In genomic region chr12:112720890-112721423, GRCm38 (mm10) we compare ENCODE assay signal across 8 mouse cellular contexts. TPM values are rescaled to one million over a fixed set of nuclear protein-coding genes. Genes with fewer than 3 reads are reported as not detected.
DNase-seq lines count a peak whose midpoint lies in the region; ATAC-seq and TF ChIP-seq lines count a peak whose summit lies in the region.

No protein-coding gene starts in this region.

- DNase-seq in heart, adult 8-10 months (ENCODE audit: low spot score): no peak
- DNase-seq in embryonic facial prominence, embryonic 10.5 days (ENCODE audit: low spot score): no peak
- no peak for DNase-seq in midbrain, postnatal 0 days (ENCODE audit: low spot score)
- DNase-seq in thymus, adult 2 months: no peak
- no peak for DNase-seq in right cerebral cortex, postnatal 25 days
- no peak for DNase-seq in right cerebral cortex, adult 2 months (ENCODE audit: low spot score in 2 of 2)

- WGBS in heart, embryonic 16.5 days: 43% methylated on average over 12 of the region's 12 CpGs
- WGBS in embryonic facial prominence, embryonic 10.5 days: 28% methylated on average over 12 of the region's 12 CpGs
- WGBS in kidney, embryonic 14.5 days: 41% methylated on average over 12 of the region's 12 CpGs
- WGBS in midbrain, postnatal 0 days: 41% methylated on average over 12 of the region's 12 CpGs
- 94% methylated on average over 12 of the region's 12 CpGs for WGBS in thymus, adult 2 months

- no peak for TF ChIP-seq POLR2A in thymus, adult 2 months (IDR thresholded peaks at IDR 0.05; ENCODE audit: control insufficient read depth, extremely low read depth, insufficient read depth, low read length, poor library complexity)

- no peak for TF ChIP-seq CTCF in midbrain, postnatal 0 days (IDR thresholded peaks at IDR 0.05)
- TF ChIP-seq CTCF in thymus, adult 2 months (IDR thresholded peaks at IDR 0.05; ENCODE audit: borderline replicate concordance, control insufficient read depth, extremely low read depth, insufficient read depth, low read length, poor library complexity): no peak

- peak overlapping the region; percentile 70 for H3K9ac ChIP-seq in heart, embryonic 16.5 days (ENCODE audit: low read length)
- H3K9ac ChIP-seq in kidney, embryonic 14.5 days (ENCODE audit: low read depth, low read length): peak overlapping the region; percentile 70
- H3K9ac ChIP-seq in midbrain, postnatal 0 days (replicated peaks; ENCODE audit: low read length, poor library complexity, severe bottlenecking): peak overlapping the region; percentile 96; the same call in 1 of the 2 replicates

- H3K4me1 ChIP-seq in heart, embryonic 16.5 days (ENCODE audit: control insufficient read depth, insufficient read depth, low read length): peaks cover 12% of the 10 kb centered on the region
- peaks cover 49% of the 10 kb centered on the region for H3K4me1 ChIP-seq in embryonic facial prominence, embryonic 10.5 days
- H3K4me1 ChIP-seq in kidney, embryonic 14.5 days (ENCODE audit: control insufficient read depth, insufficient read depth, low read length): peaks cover 31% of the 10 kb centered on the region
- H3K4me1 ChIP-seq in midbrain, postnatal 0 days (ENCODE audit: insufficient read depth, low read length): peaks cover 9% of the 10 kb centered on the region; the same call in 1 of the 2 replicates
- peaks cover 14% of the 10 kb centered on the region for H3K4me1 ChIP-seq in thymus, adult 2 months (replicated peaks; ENCODE audit: control insufficient read depth, insufficient read depth, low read length)

- H3K4me3 ChIP-seq in heart, embryonic 16.5 days (ENCODE audit: low read length): peak overlapping the region; percentile 82
- peak overlapping the region; percentile 93 for H3K4me3 ChIP-seq in embryonic facial prominence, embryonic 10.5 days
- peak overlapping the region; percentile 72 for H3K4me3 ChIP-seq in kidney, embryonic 14.5 days (ENCODE audit: low read length)
- peak overlapping the region; percentile 86 for H3K4me3 ChIP-seq in midbrain, postnatal 0 days (ENCODE audit: low read depth, low read length)
- H3K4me3 ChIP-seq in thymus, adult 2 months (ENCODE audit: control insufficient read depth, insufficient read depth, low read length): no peak overlapping the region

- H3K9me3 ChIP-seq in heart, embryonic 16.5 days (replicated peaks; ENCODE audit: control insufficient read depth, low read length): peaks cover 3% of the 10 kb centered on the region
- no peaks in the 10 kb centered on the region for H3K9me3 ChIP-seq in embryonic facial prominence, embryonic 10.5 days
- no peaks in the 10 kb centered on the region for H3K9me3 ChIP-seq in kidney, embryonic 14.5 days (ENCODE audit: control insufficient read depth, low read length)
- H3K9me3 ChIP-seq in midbrain, postnatal 0 days (ENCODE audit: low read length): no peaks in the 10 kb centered on the region

- H3K36me3 ChIP-seq in heart, embryonic 16.5 days (ENCODE audit: control insufficient read depth, insufficient read depth): no peaks in the 10 kb centered on the region
- no peaks in the 10 kb centered on the region; the same call in 1 of the 2 replicates for H3K36me3 ChIP-seq in embryonic facial prominence, embryonic 10.5 days (replicated peaks)
- H3K36me3 ChIP-seq in kidney, embryonic 14.5 days (ENCODE audit: control insufficient read depth, insufficient read depth, low read length): no peaks in the 10 kb centered on the region; the same call in 1 of the 2 replicates
- H3K36me3 ChIP-seq in midbrain, postnatal 0 days (ENCODE audit: insufficient read depth, low read length): no peaks in the 10 kb centered on the region
- H3K36me3 ChIP-seq in thymus, adult 2 months (ENCODE audit: control insufficient read depth, insufficient read depth, low read length): no peaks in the 10 kb centered on the region

- ATAC-seq in heart, embryonic 16.5 days (replicated peaks; ENCODE audit: extremely low read depth, insufficient read depth, low FRiP score): no peak
- ATAC-seq in kidney, embryonic 14.5 days (ENCODE audit: low FRiP score, low TSS enrichment): no peak
- ATAC-seq in midbrain, postnatal 0 days (ENCODE audit: low FRiP score): no peak

- peaks cover 9% of the 10 kb centered on the region for H3K27me3 ChIP-seq in heart, embryonic 16.5 days (ENCODE audit: control insufficient read depth, insufficient read depth, low read length)
- H3K27me3 ChIP-seq in embryonic facial prominence, embryonic 10.5 days (replicated peaks; ENCODE audit: low read depth, poor library complexity, severe bottlenecking): peaks cover 62% of the 10 kb centered on the region
- 0 out of 2 replicates have a peak, but pooled peaks cover 3% of the 10 kb centered on the region for H3K27me3 ChIP-seq in kidney, embryonic 14.5 days (ENCODE audit: control insufficient read depth, insufficient read depth, low read length)
- H3K27me3 ChIP-seq in midbrain, postnatal 0 days (ENCODE audit: insufficient read depth, low read length): no peaks in the 10 kb centered on the region
- no peaks in the 10 kb centered on the region; the same call in 1 of the 2 replicates for H3K27me3 ChIP-seq in thymus, adult 2 months (ENCODE audit: control insufficient read depth, insufficient read depth, low read length)

- peak overlapping the region; percentile 99 for H3K4me2 ChIP-seq in heart, embryonic 16.5 days (ENCODE audit: low read depth, low read length)
- peak overlapping the region; percentile 82 for H3K4me2 ChIP-seq in kidney, embryonic 14.5 days (replicated peaks; ENCODE audit: low read depth, low read length)
- peak overlapping the region; percentile 91 for H3K4me2 ChIP-seq in midbrain, postnatal 0 days (ENCODE audit: low read depth, low read length, poor library complexity, severe bottlenecking)

- H3K27ac ChIP-seq in heart, embryonic 16.5 days (ENCODE audit: low read length): peak overlapping the region; percentile 71
- peak overlapping the region; percentile 78 for H3K27ac ChIP-seq in embryonic facial prominence, embryonic 10.5 days (replicated peaks)
- peak overlapping the region; percentile 91 for H3K27ac ChIP-seq in kidney, embryonic 14.5 days (ENCODE audit: low read depth, low read length)
- peak overlapping the region; percentile 67; the same call in 1 of the 2 replicates for H3K27ac ChIP-seq in midbrain, postnatal 0 days (ENCODE audit: low read depth, low read length)
- no peak overlapping the region; the same call in 1 of the 2 replicates for H3K27ac ChIP-seq in thymus, adult 2 months (ENCODE audit: control insufficient read depth, insufficient read depth, low read length)

RNA-seq across cellular contexts. Expression of gene Cep170b, which starts 0.7 kb away (rescaled TPM):
- polyA plus RNA-seq in heart, embryonic 16.5 days (2015; fragmentation: Nextera tagmentation; extraction: Ambion mirVana): 4.3 and 5.1 TPM in 2 replicates
- total RNA-seq in heart, adult 8-10 months (2022): 10 to 100 TPM; 12.3 to 14.7 (median 13.4) TPM
- 9.7 and 10.6 TPM in 2 replicates for polyA plus RNA-seq in embryonic facial prominence, embryonic 10.5 days (2016; fragmentation: Nextera tagmentation; extraction: Ambion mirVana)
- 11.5 and 15.1 TPM in 2 replicates for polyA plus RNA-seq in kidney, embryonic 14.5 days (2014; fragmentation: Nextera tagmentation; extraction: Ambion mirVana)
- 125 and 140 TPM in 2 replicates for total RNA-seq in midbrain, postnatal 0 days (2014; rRNA removed)
- polyA plus RNA-seq in midbrain, postnatal 0 days (2015; fragmentation: Nextera tagmentation; extraction: Ambion mirVana): 42.7 and 46.4 TPM in 2 replicates
- 21.1 and 22.8 TPM in 2 replicates for polyA plus RNA-seq in thymus, adult 2 months (2012; rRNA removed)

RNA-seq across cellular contexts. Expression of gene Pld4, which starts 39.5 kb away (rescaled TPM):
- polyA plus RNA-seq in heart, embryonic 16.5 days (2015; fragmentation: Nextera tagmentation; extraction: Ambion mirVana): 19.4 and 32.5 TPM in 2 replicates
- 1 to 10 TPM; 3.4 to 8.1 (median 4.3) TPM for total RNA-seq in heart, adult 8-10 months (2022)
- 3.9 and 4.6 TPM in 2 replicates for polyA plus RNA-seq in embryonic facial prominence, embryonic 10.5 days (2016; fragmentation: Nextera tagmentation; extraction: Ambion mirVana)
- 4.8 and 7.8 TPM in 2 replicates for polyA plus RNA-seq in kidney, embryonic 14.5 days (2014; fragmentation: Nextera tagmentation; extraction: Ambion mirVana)
- 12.2 and 12.6 TPM in 2 replicates for total RNA-seq in midbrain, postnatal 0 days (2014; rRNA removed)
- polyA plus RNA-seq in midbrain, postnatal 0 days (2015; fragmentation: Nextera tagmentation; extraction: Ambion mirVana): 8.8 TPM in 2 replicates
- 82.3 and 99.8 TPM in 2 replicates for polyA plus RNA-seq in thymus, adult 2 months (2012; rRNA removed)

RNA-seq across cellular contexts. Expression of gene Zbtb42, which starts 42.3 kb away (rescaled TPM):
- 4.9 and 6.9 TPM in 2 replicates for polyA plus RNA-seq in heart, embryonic 16.5 days (2015; fragmentation: Nextera tagmentation; extraction: Ambion mirVana)
- 1 to 10 TPM; 4.0 to 5.5 (median 4.9) TPM for total RNA-seq in heart, adult 8-10 months (2022)
- polyA plus RNA-seq in embryonic facial prominence, embryonic 10.5 days (2016; fragmentation: Nextera tagmentation; extraction: Ambion mirVana): 4.3 and 4.5 TPM in 2 replicates
- 3.8 and 5.7 TPM in 2 replicates for polyA plus RNA-seq in kidney, embryonic 14.5 days (2014; fragmentation: Nextera tagmentation; extraction: Ambion mirVana)
- 0.94 and 1.5 TPM in 2 replicates for total RNA-seq in midbrain, postnatal 0 days (2014; rRNA removed)
- 1.2 and 1.8 TPM in 2 replicates for polyA plus RNA-seq in midbrain, postnatal 0 days (2015; fragmentation: Nextera tagmentation; extraction: Ambion mirVana)
- 15.9 and 17.8 TPM in 2 replicates for polyA plus RNA-seq in thymus, adult 2 months (2012; rRNA removed)

RNA-seq across cellular contexts. Expression of gene Akt1, which starts 46.3 kb away (rescaled TPM):
- polyA plus RNA-seq in heart, embryonic 16.5 days (2015; fragmentation: Nextera tagmentation; extraction: Ambion mirVana): 51.4 and 56.7 TPM in 2 replicates
- 100 to 1,000 TPM; 161 to 195 (median 179) TPM for total RNA-seq in heart, adult 8-10 months (2022)
- polyA plus RNA-seq in embryonic facial prominence, embryonic 10.5 days (2016; fragmentation: Nextera tagmentation; extraction: Ambion mirVana): 47.0 and 53.4 TPM in 2 replicates
- 50.8 and 58.5 TPM in 2 replicates for polyA plus RNA-seq in kidney, embryonic 14.5 days (2014; fragmentation: Nextera tagmentation; extraction: Ambion mirVana)
- 201 and 208 TPM in 2 replicates for total RNA-seq in midbrain, postnatal 0 days (2014; rRNA removed)
- polyA plus RNA-seq in midbrain, postnatal 0 days (2015; fragmentation: Nextera tagmentation; extraction: Ambion mirVana): 93.1 and 93.3 TPM in 2 replicates
- polyA plus RNA-seq in thymus, adult 2 months (2012; rRNA removed): 220 and 229 TPM in 2 replicates
